Mouse (Mus musculus) cerebellum, adult 8-10 months (tissue): ENCODE results near the gene Polr2g.
"Not testable (repeated sequence)": the region's sequence is repeated elsewhere in the genome, so short reads cannot be mapped to it uniquely, and the experiment has no call there.

Experiments used
- DNase-seq: peaks from one replicate; pipeline ENCODE4 v3.0.0; 2022

Polr2g gene

GRCm38 (mm10) chr19:8798264-8798946 lies at the start of gene Polr2g:
Polr2g (minus strand) TSS chr19:8798577.
- DNase-seq = peak; percentile 82

- DNase-seq = peak; percentile 78
Measured at GRCm38 (mm10) chr19:8844371-8845129, 46.2 kb upstream of the Polr2g start.

GRCm38 (mm10) chr19:8842961-8843360 lies 44.6 kb upstream of the Polr2g start:
- DNase-seq = no peak

GRCm38 (mm10) chr19:8841012-8841411 lies 42.6 kb upstream of the Polr2g start:
- DNase-seq = peak; percentile 48

- peak; percentile 81 for DNase-seq
Measured at GRCm38 (mm10) chr19:8839908-8840791, 41.8 kb upstream of the Polr2g start.

DNA sequence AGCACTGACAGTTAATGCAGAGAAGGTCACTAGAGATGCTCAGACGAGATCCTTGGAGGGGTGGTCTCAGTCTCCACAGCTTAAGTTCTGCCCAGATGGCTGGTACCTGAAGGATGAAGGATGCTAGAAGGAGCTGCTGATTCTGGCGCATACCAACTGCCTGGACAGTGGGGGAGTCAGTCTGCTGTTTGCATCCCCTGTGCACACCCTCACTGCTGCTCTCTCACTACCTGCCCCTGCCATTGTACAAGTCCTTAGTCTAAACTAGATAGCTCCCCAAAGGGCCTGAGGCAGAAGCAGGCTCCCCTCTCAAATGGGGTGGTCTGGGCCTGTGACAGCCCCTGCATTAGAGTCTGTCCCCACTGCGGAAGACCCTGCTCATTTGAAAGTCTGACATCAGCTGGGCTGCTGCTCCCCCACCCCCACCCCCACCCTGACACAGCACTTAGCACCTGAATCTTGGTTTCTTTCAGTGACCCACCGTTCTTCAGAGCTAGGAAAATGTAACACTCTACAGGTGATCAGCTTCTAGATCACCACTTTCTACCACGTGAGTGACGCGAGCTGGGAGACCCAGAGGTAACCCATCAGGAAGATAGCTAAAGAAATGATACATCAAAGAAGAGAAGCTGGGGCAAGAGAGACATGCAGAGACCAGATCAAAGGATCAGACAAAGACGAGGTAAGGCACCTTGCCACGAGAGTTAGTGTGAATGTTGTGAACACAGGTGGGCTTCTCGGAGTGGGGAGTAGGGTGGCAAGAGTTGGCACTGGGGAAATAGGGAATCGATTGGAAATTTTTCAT lies 40.9 kb upstream of the Polr2g start, which contains the start of gene Gng3:
Gene Gng3, minus strand, starts transcription at position 92 of the 805 bp plus-strand sequence.
- peak; percentile 87 for DNase-seq

DNA sequence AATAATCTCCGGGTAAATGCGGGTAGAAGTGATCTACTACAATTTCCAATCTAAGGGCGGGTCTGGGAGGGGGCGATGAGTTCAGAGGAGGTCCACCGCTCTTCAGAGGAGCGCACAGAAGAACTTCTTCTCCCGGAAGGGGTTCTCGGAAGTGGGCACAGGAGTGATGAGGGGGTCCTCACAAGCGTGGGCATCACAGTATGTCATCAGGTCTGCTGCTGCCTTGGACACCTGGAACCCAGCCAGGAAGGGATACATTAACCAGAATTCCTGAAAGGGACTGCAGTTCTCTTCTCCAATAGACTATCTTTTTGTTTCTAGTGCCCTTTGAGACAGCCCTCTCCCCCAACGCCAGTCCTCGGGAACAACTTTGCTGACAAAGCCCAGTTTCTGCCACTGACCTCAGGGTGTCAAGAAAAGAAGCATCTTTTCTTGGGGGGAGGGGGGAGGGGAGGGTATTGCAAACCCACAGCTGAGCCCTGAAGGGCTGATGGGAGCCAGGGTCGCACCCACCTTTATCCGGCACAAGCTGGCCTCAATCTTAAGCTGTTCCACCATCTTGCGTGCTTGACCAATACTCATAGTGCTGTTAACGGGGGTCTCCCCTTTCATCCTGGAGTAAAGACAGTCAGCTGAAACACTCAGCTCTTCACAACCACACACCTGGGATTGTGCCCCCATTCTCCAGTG lies 39.8 kb upstream of the Polr2g start:
- DNase-seq = peak; percentile 66

DNA sequence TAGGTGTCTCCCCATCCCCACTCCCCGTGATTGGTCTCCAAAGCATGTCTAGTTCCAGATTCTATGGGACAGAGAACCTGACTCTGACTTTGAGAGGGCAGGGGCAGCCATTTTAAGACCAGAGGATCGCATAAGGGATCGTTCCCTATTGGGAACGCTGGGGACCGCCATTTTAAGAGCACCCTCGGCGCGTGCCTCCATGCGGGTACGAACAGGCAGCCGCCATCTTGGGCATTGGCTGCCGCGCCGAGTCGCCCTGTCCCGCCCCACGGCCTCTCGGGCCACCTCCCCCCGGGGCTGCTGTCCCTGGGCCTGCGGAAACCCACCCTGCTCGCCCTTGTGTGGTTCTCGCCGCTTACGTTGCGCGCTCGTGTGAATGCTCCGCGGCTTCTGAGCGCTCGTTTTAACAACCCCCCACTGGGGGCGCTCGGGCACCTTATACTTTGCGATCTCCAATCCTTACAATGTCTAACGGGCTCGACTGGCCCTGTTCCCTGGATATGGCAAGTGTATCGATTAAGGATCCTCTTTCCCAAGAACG lies 38.9 kb upstream of the Polr2g start, which contains the start of gene Bscl2:
Gene Bscl2, plus strand, starts transcription at position 217 of the 541 bp plus-strand sequence.
- DNase-seq = peak; percentile 86

- DNase-seq = not testable (repeated sequence)
Measured at GRCm38 (mm10) chr19:8836327-8836726, 38.0 kb upstream of the Polr2g start.

DNA sequence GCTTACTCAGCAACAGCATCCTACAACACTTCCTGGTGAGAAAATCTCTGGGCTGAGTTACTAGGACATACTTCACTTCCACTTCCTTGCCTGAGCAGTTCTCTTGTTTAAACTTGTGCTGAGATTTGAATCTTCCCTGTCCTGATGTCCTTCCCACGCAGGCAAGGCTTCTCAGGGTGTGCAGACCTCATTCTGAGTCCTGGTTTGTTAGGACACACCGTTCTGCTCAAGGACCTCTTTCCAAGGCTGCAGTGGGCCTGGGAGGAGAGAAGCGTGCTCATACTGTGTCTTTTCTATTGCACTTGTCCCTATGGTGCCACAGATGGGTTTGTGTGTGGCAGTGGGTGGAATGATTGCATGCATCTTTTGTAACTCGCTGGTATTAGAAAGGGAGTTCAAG lies 34.6 kb upstream of the Polr2g start:
- no peak for DNase-seq

GRCm38 (mm10) chr19:8831262-8831661 lies 32.9 kb upstream of the Polr2g start:
- DNase-seq = no peak

DNA sequence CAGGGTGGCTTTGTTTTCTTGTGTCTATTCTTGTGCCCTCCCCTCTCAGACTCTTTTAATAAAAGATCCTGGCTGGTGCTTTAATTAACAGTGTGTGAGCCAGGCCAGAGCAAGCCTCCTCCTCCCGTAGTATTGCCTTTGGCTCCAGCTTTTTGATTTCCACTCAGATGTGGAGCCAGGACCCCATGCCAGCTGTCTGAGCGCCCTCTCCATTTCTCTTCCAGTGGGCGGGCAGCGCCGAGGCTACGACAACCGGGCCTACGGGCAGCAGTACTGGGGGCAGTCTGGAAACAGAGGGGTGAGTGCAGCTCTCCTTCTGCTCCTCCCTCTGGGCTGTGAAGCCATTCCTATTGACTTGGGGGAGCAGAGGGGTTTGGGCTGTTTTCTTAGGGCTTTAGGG lies 32.3 kb upstream of the Polr2g start:
- DNase-seq = no peak

- DNase-seq = no peak
Measured at GRCm38 (mm10) chr19:8829660-8830059, 31.3 kb upstream of the Polr2g start, which contains the start of gene AC129217.1. AC129217.1 (plus strand) TSS chr19:8829773.

DNA sequence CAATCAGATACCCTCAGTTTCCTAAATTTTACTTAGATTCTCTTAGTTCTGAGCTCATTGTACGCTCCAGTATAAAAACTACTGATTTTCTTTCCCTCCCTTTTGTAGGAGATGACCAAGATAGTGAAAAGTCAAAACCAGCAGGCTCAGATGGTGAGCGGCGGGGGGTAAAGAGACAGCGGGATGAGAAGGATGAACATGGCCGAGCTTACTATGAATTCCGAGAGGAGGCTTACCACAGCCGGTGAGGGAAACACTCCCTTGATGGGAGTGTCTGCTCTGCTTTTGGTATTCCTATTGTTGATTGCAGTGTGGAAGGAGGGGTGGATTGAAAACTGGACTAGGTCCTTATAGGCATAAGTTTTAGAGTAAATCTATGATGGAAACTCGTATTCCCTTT lies 24.3 kb upstream of the Polr2g start:
- DNase-seq = peak; percentile 63

GRCm38 (mm10) chr19:8821146-8821545 lies 22.8 kb upstream of the Polr2g start:
- DNase-seq = no peak

GRCm38 (mm10) chr19:8820424-8820956 lies 22.1 kb upstream of the Polr2g start:
- DNase-seq = no peak

DNA sequence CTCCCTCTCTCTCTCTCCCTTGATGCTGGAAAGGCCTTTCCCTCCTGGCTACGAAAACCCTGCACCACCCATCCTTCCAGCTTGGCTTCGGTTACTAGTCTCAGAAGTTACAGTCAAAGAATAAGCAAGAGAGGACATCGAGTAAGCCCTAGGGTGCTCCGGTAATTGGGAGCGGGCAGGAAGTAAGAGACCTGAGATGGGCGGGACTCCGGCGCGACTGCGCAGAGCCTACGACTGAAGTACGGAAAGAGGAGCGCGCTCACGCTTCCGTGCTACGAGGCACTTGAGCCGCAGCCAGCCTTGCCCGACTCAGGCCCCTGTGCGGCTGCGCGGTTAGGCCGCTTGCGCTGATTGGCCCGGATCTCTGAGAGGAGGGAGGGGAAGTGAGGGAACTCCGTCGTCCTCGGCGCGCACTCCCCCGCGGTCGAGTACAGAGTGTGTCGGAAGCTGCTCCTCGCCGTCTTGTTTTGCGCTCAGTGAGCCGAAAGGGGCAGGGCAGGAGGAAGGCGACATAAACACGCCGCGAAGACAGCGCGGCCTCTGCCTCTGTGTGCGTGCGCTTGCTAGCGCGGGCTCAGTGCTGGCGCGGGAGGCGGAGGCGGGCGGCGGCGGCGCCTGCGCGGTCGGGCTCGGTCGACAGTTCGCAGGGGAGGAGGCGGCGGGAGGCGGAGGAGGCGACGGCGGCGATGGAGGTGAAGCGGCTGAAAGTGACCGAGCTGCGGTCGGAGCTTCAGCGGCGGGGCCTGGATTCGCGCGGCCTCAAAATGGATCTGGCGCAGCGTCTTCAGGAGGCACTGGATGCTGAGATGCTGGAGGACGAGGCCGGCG lies 21.4 kb upstream of the Polr2g start, which contains the start of gene Hnrnpul2:
Gene Hnrnpul2, plus strand, starts transcription at position 415 of the 828 bp plus-strand sequence.
- DNase-seq = peak; percentile 98

- DNase-seq = peak; percentile 94
Measured at GRCm38 (mm10) chr19:8818801-8819595, 20.6 kb upstream of the Polr2g start, which contains the start of gene Ttc9c. Ttc9c (minus strand) TSS chr19:8819333.

- DNase-seq = no peak
Measured at GRCm38 (mm10) chr19:8818301-8818798, 20.0 kb upstream of the Polr2g start.
